Mouse (Mus musculus) C2C12 (cell line): ENCODE measurements at regions not wholly inside any gene's neighbourhood (a gene's known extent, or its start where the extent isn't known, plus 50 kb on each side); places are given as distances from the start of the nearest gene placed in this dataset.

Experiments used
- CTCF ChIP-seq: IDR thresholded peaks from one replicate; pipeline ENCODE4 v1.5.1; 2011; ENCODE audit not compliant: control insufficient read depth, insufficient read depth, insufficient read length
- MAX ChIP-seq: IDR thresholded peaks from one replicate; pipeline ENCODE4 v1.6.1; 2011; ENCODE audit warnings: mild to moderate bottlenecking, control low read depth
- MYOG ChIP-seq: IDR thresholded peaks from one replicate; pipeline ENCODE4 v1.6.1; 2011; ENCODE audit not compliant: control insufficient read depth, insufficient read length; ENCODE audit errors: extremely low read depth

- TF ChIP-seq CTCF: no peak
- TF ChIP-seq MAX: no peak
- no peak for TF ChIP-seq MYOG
These were observed 124.1 kb downstream of the Sem1 start for GRCm38 (mm10) chr6:6454396-6454795.
